Comparison of ENCODE assay signal across 9 mouse cellular contexts in genomic region chr9:83413046-83413445, GRCm38 (mm10). TPM values are rescaled to one million over a fixed set of nuclear protein-coding genes. Genes with fewer than 3 reads are reported as not detected.
DNase-seq lines count a peak whose midpoint lies in the region; ATAC-seq lines count a peak whose summit lies in the region.
"Had no signal": no experiment of that assay in that cellular context is flagged by ENCODE, and none has a peak within 500 bp of the region (broad histone marks: within the 10 kb centered on the region; RNA-seq: fewer than 3 reads in every experiment).

No protein-coding gene starts in this region.

- H3K9ac ChIP-seq in kidney, embryonic 14.5 days (ENCODE audit: low read depth, low read length): no peak overlapping the region

- H3K9me3 ChIP-seq in kidney, embryonic 14.5 days (ENCODE audit: control insufficient read depth, low read length): peaks cover 5% of the 10 kb centered on the region; the same call in 1 of the 2 replicates

- H3K4me2 ChIP-seq in kidney, embryonic 14.5 days (replicated peaks; ENCODE audit: low read depth, low read length): no peak overlapping the region

- no peak for ATAC-seq in kidney, embryonic 14.5 days (ENCODE audit: low FRiP score, low TSS enrichment)
- no peak for ATAC-seq in erythroblast, adult 5-6 weeks (replicated peaks; ENCODE audit: low FRiP score, poor library complexity, severe bottlenecking)

- no peaks in the 10 kb centered on the region for H3K27me3 ChIP-seq in kidney, embryonic 14.5 days (ENCODE audit: control insufficient read depth, insufficient read depth, low read length)

- peak; percentile 11 for DNase-seq in kidney, adult 18-20 months
- DNase-seq in urinary bladder, postnatal 14 days (ENCODE audit: low spot score): peak; percentile 20
- no peak for DNase-seq in urinary bladder, adult 2 months (ENCODE audit: low spot score)
- peak; percentile 43 to 51 for DNase-seq in adrenal gland, postnatal 36 days
- DNase-seq in layer of hippocampus, adult 9-11 months: no peak

- no peak overlapping the region for H3K27ac ChIP-seq in kidney, embryonic 14.5 days (ENCODE audit: low read depth, low read length)
- H3K27ac ChIP-seq: embryonic facial prominence, embryonic 10.5 days; midbrain, embryonic 10.5 days had no signal

- WGBS in kidney, embryonic 14.5 days: 75% methylated on average over 10 of the region's 10 CpGs

- H3K4me3 ChIP-seq in kidney, embryonic 14.5 days (ENCODE audit: low read length): no peak overlapping the region
- H3K4me3 ChIP-seq: embryonic facial prominence, embryonic 10.5 days; midbrain, embryonic 10.5 days had no signal

- H3K36me3 ChIP-seq in kidney, embryonic 14.5 days (ENCODE audit: control insufficient read depth, insufficient read depth, low read length): peaks cover 10% of the 10 kb centered on the region; the same call in 1 of the 2 replicates

- no peaks in the 10 kb centered on the region for H3K4me1 ChIP-seq in kidney, embryonic 14.5 days (ENCODE audit: control insufficient read depth, insufficient read depth, low read length)
- H3K4me1 ChIP-seq: embryonic facial prominence, embryonic 10.5 days; midbrain, embryonic 10.5 days had no signal

RNA-seq across cellular contexts. Expression of gene Lca5, which starts 27.9 kb away (rescaled TPM):
- polyA plus RNA-seq in kidney, embryonic 14.5 days (2014; fragmentation: Nextera tagmentation; extraction: Ambion mirVana): 23.6 and 27.0 TPM in 2 replicates
- polyA plus RNA-seq in urinary bladder, adult 2 months (2012; rRNA removed): 4.8 and 5.2 TPM in 2 replicates
- total RNA-seq in adrenal gland, postnatal 36 days (2021): 1 to 10 TPM; 5.1 to 6.9 TPM
- total RNA-seq in erythroblast, adult 5-6 weeks (2015; ENCODE audit: low replicate concordance): not detected in 2 replicates
- total RNA-seq in erythroblast, adult 5-6 weeks (2017; ENCODE audit: low replicate concordance): 0.09 TPM in 1 of 2 replicates, not detected in the other

Comparison
In these comparisons a context has a peak if more than half of its experiments do, and no peak if none do; other contexts are left out.
1. DNase-seq: peak in kidney, adult 18-20 months (single experiment), urinary bladder, postnatal 14 days (single experiment) and adrenal gland, postnatal 36 days (2 of 2); none in urinary bladder, adult 2 months (single experiment) and layer of hippocampus, adult 9-11 months (single experiment).
2. RNA of gene Lca5, which starts 27.9 kb away (total RNA-seq): 5.1 to 6.9 TPM in adrenal gland, postnatal 36 days; 0.09 TPM in erythroblast, adult 5-6 weeks; every median in the first group is over 4 times any median in the second.